Mouse (Mus musculus): Measurements from ENCODE around the gene Wnt5b. TPM values are rescaled to one million over a fixed set of nuclear protein-coding genes. Genes with fewer than 3 reads are reported as not detected.

The Wnt5b gene
- total RNA-seq, 1 experiment = 3.5 TPM

DNA sequence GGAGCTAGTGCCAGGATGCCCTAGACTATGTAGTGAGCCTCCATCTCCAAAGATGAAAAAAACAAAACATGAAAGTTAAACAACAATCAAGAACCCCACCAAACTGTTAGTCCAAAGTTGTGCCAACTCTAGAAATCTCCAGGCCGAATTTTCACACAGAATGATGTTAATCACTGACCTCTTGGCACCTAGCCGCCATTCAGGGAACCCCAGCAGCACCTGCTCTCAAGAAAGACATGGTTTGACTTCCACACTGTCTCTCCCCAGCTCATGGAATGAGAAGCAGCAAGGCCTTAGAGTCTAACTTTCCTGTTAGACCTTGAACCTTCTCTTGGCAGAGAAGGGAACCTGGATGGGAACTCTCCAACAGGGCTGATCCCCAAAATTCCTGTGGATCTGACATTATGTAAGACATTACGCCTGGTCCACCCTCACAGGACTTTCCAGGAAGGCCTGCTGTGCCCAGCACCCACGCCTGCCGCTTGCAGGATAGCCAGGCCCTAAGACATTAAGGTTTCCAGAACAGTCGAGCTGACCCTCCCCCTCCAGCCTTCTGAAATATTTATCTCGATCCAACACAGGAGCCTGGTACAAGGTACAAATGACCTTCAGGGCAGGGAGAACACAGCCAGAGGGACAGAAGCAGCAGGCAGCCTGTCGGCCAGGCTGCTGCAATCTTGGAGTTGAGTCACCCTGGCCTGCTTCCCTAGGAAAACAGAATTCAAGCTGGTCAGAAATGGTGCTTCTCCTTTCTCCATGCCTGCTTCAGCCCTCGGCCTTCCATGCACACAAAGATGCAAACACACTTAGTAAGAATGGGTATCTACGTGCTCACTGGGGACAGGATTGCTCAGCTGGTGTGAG is 77.0 kb downstream of the Wnt5b start:
- H3K9me3 ChIP-seq (ENCODE audit: control insufficient read depth, insufficient read depth, low read depth, low read length) = no peaks in the 10 kb centered on the region
- H3K4me3 ChIP-seq (ENCODE audit: insufficient read depth in 1 of 2, low read depth in 1 of 2, low read length in 2 of 2, poor library complexity in 1 of 2, severe bottlenecking in 1 of 2) = no peak overlapping the region
- H3K36me3 ChIP-seq (ENCODE audit: control insufficient read depth, insufficient read depth, low read length, poor library complexity, severe bottlenecking) = no peaks in the 10 kb centered on the region
- no peak for TF ChIP-seq CHD2 (IDR thresholded peaks at IDR 0.05; ENCODE audit: low read depth, low read length)
- no peak overlapping the region for H3K27ac ChIP-seq (ENCODE audit: insufficient read depth, low read depth, low read length, poor library complexity, severe bottlenecking)
- H3K4me1 ChIP-seq (ENCODE audit: control insufficient read depth in 2 of 2, insufficient read depth in 2 of 2, low read length in 2 of 2, poor library complexity in 1 of 2) = no peaks in the 10 kb centered on the region
- DNase-seq (ENCODE audit: low read depth, low spot score) = no peak
- in situ Hi-C loops (cut with MboI; ENCODE audit: low sequenced_read_pairs in 2 of 2, unreplicated experiment in 2 of 2) = no loop called here
- H3K9ac ChIP-seq (ENCODE audit: insufficient read depth, low read depth, low read length, poor library complexity, severe bottlenecking) = no peak overlapping the region

DNA sequence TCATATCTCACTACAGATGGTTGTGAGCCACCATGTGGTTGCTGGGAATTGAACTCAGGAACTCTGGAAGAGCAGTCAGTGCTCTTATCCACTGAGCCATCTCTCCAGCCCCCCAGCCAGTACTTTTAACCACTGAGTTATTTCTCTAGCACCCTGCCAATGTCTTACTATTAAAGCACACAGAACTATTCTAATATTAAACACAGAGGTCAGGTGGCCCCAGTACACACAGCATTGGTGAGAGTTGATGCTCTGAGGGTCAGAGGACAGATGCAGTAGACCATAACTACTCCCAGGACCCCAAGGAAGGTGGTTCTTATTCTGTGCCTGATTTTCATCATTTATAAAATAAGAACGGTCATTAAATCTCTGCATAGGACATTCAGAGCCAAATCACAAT is 78.0 kb downstream of the Wnt5b start:
- H3K36me3 ChIP-seq (ENCODE audit: control insufficient read depth, insufficient read depth, low read length, poor library complexity, severe bottlenecking) = no peaks in the 10 kb centered on the region
- H3K4me1 ChIP-seq (ENCODE audit: control insufficient read depth in 2 of 2, insufficient read depth in 2 of 2, low read length in 2 of 2, poor library complexity in 1 of 2) = no peaks in the 10 kb centered on the region
- no peak for DNase-seq (ENCODE audit: low read depth, low spot score)
- no peak overlapping the region for H3K4me3 ChIP-seq (ENCODE audit: insufficient read depth in 1 of 2, low read depth in 1 of 2, low read length in 2 of 2, poor library complexity in 1 of 2, severe bottlenecking in 1 of 2)
- H3K9me3 ChIP-seq (ENCODE audit: control insufficient read depth, insufficient read depth, low read depth, low read length) = no peaks in the 10 kb centered on the region
- in situ Hi-C loops (cut with MboI; ENCODE audit: low sequenced_read_pairs in 2 of 2, unreplicated experiment in 2 of 2) = no loop called here
- TF ChIP-seq MAFK (IDR thresholded peaks at IDR 0.05; ENCODE audit: insufficient read depth, low read depth, low read length) (no peak), ZC3H11A (IDR thresholded peaks at IDR 0.05; ENCODE audit: borderline replicate concordance, low read depth, low read length) (no peak), CHD2 (IDR thresholded peaks at IDR 0.05; ENCODE audit: low read depth, low read length) (no peak), HCFC1 (IDR thresholded peaks at IDR 0.05; ENCODE audit: borderline replicate concordance, insufficient read depth, low read length) (no peak), ZNF384 (IDR thresholded peaks at IDR 0.05; ENCODE audit: low read depth, low read length) (no peak)
- no peak overlapping the region for H3K9ac ChIP-seq (ENCODE audit: insufficient read depth, low read depth, low read length, poor library complexity, severe bottlenecking)
- H3K27ac ChIP-seq (ENCODE audit: insufficient read depth, low read depth, low read length, poor library complexity, severe bottlenecking) = no peak overlapping the region

DNA sequence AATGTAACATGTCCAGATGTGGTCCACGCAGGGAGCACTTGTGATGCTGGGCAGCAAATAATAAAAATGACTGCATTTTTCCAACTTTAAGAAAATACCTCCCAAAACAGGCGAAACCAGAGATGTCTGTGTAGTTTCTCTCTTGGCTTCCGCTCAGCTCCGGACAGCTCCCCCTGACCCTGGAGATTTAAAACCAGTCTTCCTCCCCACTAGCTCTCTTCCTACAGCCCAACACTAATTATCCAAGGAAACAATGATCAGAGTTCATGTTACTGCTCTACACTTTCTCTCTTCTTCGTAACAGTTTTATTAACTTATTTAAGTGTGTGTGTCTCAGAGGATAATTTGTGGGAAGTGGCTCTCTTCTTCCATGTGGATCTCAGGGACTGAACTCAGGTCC is 83.8 kb downstream of the Wnt5b start:
- TF ChIP-seq ZNF384 (IDR thresholded peaks at IDR 0.05; ENCODE audit: low read depth, low read length) (no peak), MAFK (IDR thresholded peaks at IDR 0.05; ENCODE audit: insufficient read depth, low read depth, low read length) (no peak), ZC3H11A (IDR thresholded peaks at IDR 0.05; ENCODE audit: borderline replicate concordance, low read depth, low read length) (no peak), HCFC1 (IDR thresholded peaks at IDR 0.05; ENCODE audit: borderline replicate concordance, insufficient read depth, low read length) (no peak), CHD2 (IDR thresholded peaks at IDR 0.05; ENCODE audit: low read depth, low read length) (no peak)
- Histone ChIP-seq H3K36me3 (ENCODE audit: control insufficient read depth, insufficient read depth, low read length, poor library complexity, severe bottlenecking) (no peaks in the 10 kb centered on the region), H3K4me3 (ENCODE audit: insufficient read depth in 1 of 2, low read depth in 1 of 2, low read length in 2 of 2, poor library complexity in 1 of 2, severe bottlenecking in 1 of 2) (no peak overlapping the region), H3K9ac (ENCODE audit: insufficient read depth, low read depth, low read length, poor library complexity, severe bottlenecking) (no peak overlapping the region), H3K4me1 (ENCODE audit: control insufficient read depth in 2 of 2, insufficient read depth in 2 of 2, low read length in 2 of 2, poor library complexity in 1 of 2) (peaks cover 0 to 2% of the 10 kb centered on the region in 2 experiments; a peak in 1 of 4 replicates), H3K9me3 (ENCODE audit: control insufficient read depth, insufficient read depth, low read depth, low read length) (no peaks in the 10 kb centered on the region), H3K27ac (ENCODE audit: insufficient read depth, low read depth, low read length, poor library complexity, severe bottlenecking) (no peak overlapping the region)
- no peak for DNase-seq (ENCODE audit: low read depth, low spot score)
- in situ Hi-C loops (cut with MboI; ENCODE audit: low sequenced_read_pairs in 2 of 2, unreplicated experiment in 2 of 2) = no loop called here

DNA sequence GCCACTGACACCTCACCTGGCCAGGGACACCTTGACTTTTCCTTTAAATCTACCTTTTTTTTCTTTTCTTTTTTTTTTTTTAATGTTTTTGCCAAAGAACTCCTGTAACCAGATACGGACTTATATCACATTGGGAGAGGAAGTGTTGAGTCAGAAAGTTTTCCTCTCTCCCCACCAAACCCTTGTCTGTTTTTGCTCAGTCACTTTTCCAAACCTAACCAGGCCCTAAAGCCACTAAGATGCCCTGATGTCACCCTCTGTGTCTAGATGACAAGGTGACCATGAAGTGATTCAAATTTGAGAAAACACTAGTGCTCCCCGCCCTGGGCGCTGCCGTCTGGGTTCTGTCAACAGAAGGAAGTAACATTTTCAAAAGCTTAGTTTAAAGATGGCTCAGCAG is 85.1 kb downstream of the Wnt5b start:
- Histone ChIP-seq H3K9me3 (ENCODE audit: control insufficient read depth, insufficient read depth, low read depth, low read length) (no peaks in the 10 kb centered on the region), H3K4me3 (ENCODE audit: insufficient read depth in 1 of 2, low read depth in 1 of 2, low read length in 2 of 2, poor library complexity in 1 of 2, severe bottlenecking in 1 of 2) (no peak overlapping the region), H3K9ac (ENCODE audit: insufficient read depth, low read depth, low read length, poor library complexity, severe bottlenecking) (no peak overlapping the region), H3K36me3 (ENCODE audit: control insufficient read depth, insufficient read depth, low read length, poor library complexity, severe bottlenecking) (no peaks in the 10 kb centered on the region), H3K27ac (ENCODE audit: insufficient read depth, low read depth, low read length, poor library complexity, severe bottlenecking) (no peak overlapping the region), H3K4me1 (ENCODE audit: control insufficient read depth in 2 of 2, insufficient read depth in 2 of 2, low read length in 2 of 2, poor library complexity in 1 of 2) (peaks cover 0 to 2% of the 10 kb centered on the region in 2 experiments; a peak in 1 of 4 replicates)
- no peak for DNase-seq (ENCODE audit: low read depth, low spot score)
- in situ Hi-C loops (cut with MboI; ENCODE audit: low sequenced_read_pairs in 2 of 2, unreplicated experiment in 2 of 2) = no loop called here
- no peak for TF ChIP-seq CHD2 (IDR thresholded peaks at IDR 0.05; ENCODE audit: low read depth, low read length)
- no peak for TF ChIP-seq MAFK (IDR thresholded peaks at IDR 0.05; ENCODE audit: insufficient read depth, low read depth, low read length)
- TF ChIP-seq ZNF384 (IDR thresholded peaks at IDR 0.05; ENCODE audit: low read depth, low read length) = no peak

DNA sequence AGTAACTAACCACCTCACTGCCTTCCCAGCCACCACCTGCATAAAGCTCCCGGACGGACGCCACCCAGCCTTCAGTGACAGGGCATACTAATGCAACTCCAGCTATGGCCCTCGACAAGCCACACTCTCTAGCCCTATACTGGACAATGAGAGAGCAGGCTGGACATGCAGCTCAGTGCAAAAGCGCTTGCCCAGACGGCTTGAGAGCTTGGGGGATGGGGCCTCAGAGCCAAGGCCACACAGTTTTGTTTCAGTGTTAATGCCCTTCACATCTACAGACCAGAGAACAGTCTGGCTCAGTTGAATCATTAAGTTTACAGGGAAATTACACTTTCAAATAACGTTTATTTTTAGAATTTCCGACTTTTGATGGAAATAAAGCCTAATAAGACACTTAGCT is 86.0 kb downstream of the Wnt5b start:
- H3K4me1 ChIP-seq (ENCODE audit: control insufficient read depth in 2 of 2, insufficient read depth in 2 of 2, low read length in 2 of 2, poor library complexity in 1 of 2) = peaks cover 0 to 2% of the 10 kb centered on the region in 2 experiments; a peak in 2 of 4 replicates
- in situ Hi-C loops (cut with MboI; ENCODE audit: low sequenced_read_pairs in 2 of 2, unreplicated experiment in 2 of 2) = no loop called here
- no peaks in the 10 kb centered on the region for H3K9me3 ChIP-seq (ENCODE audit: control insufficient read depth, insufficient read depth, low read depth, low read length)
- no peak for TF ChIP-seq ZNF384 (IDR thresholded peaks at IDR 0.05; ENCODE audit: low read depth, low read length)
- no peak for TF ChIP-seq ZC3H11A (IDR thresholded peaks at IDR 0.05; ENCODE audit: borderline replicate concordance, low read depth, low read length)
- no peak for TF ChIP-seq HCFC1 (IDR thresholded peaks at IDR 0.05; ENCODE audit: borderline replicate concordance, insufficient read depth, low read length)
- no peak for TF ChIP-seq CHD2 (IDR thresholded peaks at IDR 0.05; ENCODE audit: low read depth, low read length)
- no peak for TF ChIP-seq MAFK (IDR thresholded peaks at IDR 0.05; ENCODE audit: insufficient read depth, low read depth, low read length)
- no peak overlapping the region for H3K4me3 ChIP-seq (ENCODE audit: insufficient read depth in 1 of 2, low read depth in 1 of 2, low read length in 2 of 2, poor library complexity in 1 of 2, severe bottlenecking in 1 of 2)
- H3K36me3 ChIP-seq (ENCODE audit: control insufficient read depth, insufficient read depth, low read length, poor library complexity, severe bottlenecking) = no peaks in the 10 kb centered on the region
- H3K9ac ChIP-seq (ENCODE audit: insufficient read depth, low read depth, low read length, poor library complexity, severe bottlenecking) = no peak overlapping the region
- DNase-seq (ENCODE audit: low read depth, low spot score) = no peak
- no peak overlapping the region; the same call in 1 of the 2 replicates for H3K27ac ChIP-seq (ENCODE audit: insufficient read depth, low read depth, low read length, poor library complexity, severe bottlenecking)
